Mouse (Mus musculus): ENCODE measurements at regions not wholly inside any gene's neighbourhood (a gene's known extent, or its start where the extent isn't known, plus 50 kb on each side); places are given as distances from the start of the nearest gene placed in this dataset.

DNA sequence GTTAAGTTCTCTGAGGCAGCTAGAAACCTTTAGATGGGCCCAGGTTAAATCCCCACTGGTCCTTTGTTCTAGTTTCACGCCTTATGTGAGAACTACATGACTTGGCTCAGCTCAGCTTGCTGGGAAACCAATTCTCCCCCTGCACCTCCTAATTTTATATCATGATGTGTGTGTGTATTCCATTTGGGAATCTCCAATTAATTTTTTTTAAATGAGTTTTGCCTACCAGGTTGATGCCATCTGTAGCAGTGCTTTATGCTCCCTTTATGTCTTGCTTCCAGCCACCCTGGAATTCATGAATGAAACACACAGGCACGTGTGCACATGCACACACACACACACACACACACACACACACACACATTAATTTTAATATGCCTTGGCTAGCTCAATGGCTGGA, 180.0 kb upstream of the Gli3 start:
- DNase-seq (ENCODE audit: low read depth, low spot score): no peak

DNA sequence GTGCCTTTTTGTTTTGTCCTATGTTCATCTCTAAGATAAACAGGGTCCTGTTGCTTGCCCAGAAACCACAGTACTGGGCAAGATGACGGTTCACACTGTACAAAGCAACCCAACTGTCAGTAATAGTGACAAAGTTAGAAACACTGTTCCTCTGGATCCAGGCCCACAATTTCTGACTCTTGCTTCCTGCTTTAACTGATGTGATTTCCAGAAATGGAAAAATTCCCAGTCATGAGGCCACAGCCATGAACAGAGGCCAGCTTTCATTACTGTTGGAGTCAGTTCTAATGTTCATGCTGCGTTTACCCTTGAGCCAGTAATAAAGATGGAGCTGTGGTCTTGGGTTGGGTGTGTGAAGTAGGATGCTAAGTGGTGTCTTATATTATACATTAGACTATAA, 164.6 kb upstream of the Gli3 start:
- DNase-seq (ENCODE audit: low read depth, low spot score): no peak

DNA sequence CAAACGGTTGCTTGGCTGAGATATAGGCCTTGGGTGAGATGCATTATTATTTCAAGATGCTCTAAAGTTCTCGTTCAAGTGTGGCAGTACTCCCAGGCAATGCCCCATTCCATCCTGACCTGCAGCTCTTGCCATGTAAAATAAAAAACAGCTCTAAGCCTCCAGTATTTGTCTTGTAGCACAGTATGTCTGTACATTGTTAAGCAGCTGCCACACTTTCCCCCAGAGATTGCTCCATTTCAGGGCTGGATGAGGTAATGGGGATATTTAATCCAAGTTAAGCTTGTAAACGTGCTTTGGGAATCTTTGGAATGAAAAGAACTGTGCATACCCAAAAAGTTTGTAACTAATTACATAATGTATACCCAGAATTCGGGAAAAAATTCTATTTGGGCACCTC, 137.6 kb upstream of the Gli3 start:
- no peak for DNase-seq (ENCODE audit: low read depth, low spot score)

DNA sequence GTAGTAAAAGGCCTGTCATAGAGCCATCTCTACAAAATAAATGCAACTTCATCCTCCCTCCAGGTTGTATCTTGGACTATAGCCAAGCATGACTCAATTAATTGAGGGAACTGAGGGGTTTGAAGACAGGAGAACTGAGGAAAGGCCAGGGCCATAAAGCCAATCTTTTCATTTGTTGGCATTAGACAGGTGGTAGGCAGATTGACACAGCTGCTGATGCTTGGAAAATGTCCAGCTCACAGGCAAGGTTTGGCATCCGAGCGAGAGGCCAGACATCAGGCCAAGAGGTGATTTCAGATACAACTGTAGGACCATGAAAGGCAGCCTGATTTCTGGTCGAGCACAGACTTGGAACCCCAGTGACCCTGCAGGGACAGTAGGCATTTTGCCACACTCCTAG, 136.9 kb upstream of the Gli3 start:
- DNase-seq (ENCODE audit: low read depth, low spot score): no peak

DNA sequence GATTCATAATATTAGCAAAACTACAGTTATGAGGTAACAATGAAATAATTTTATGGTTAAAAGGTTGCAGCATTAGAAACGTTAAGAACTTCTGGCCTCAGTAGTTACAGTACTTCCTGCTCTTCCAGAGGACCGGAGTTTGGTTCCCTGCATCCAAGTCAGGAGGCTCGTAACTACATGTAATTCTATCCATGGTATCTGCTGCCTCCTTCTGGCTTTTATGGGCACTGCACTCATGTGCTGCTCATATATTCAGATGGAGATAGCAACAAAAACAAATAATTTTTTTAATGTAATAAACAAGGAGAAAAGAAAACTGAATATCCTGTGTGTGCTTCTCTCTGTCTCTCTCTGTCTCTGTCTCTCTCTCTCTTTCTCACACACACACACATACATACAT, 133.5 kb upstream of the Gli3 start:
- DNase-seq (ENCODE audit: low read depth, low spot score): peak; percentile 1

DNA sequence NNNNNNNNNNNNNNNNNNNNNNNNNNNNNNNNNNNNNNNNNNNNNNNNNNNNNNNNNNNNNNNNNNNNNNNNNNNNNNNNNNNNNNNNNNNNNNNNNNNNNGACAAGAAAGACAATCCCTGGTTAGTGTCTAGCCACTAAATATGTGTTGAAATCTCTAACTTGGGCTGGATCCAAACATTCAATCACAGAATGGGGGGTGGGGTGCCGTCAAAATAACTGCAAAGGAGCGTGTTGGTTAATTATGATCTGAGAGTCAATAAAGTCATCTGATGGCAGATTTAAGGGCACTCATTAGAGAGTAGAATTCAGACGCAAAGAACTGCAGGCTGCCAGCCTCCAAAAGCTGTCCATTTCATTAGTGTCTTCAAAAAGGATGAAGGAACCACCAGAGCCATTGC, 119.6 kb upstream of the Gli3 start:
- no peak for DNase-seq (ENCODE audit: low read depth, low spot score)

DNA sequence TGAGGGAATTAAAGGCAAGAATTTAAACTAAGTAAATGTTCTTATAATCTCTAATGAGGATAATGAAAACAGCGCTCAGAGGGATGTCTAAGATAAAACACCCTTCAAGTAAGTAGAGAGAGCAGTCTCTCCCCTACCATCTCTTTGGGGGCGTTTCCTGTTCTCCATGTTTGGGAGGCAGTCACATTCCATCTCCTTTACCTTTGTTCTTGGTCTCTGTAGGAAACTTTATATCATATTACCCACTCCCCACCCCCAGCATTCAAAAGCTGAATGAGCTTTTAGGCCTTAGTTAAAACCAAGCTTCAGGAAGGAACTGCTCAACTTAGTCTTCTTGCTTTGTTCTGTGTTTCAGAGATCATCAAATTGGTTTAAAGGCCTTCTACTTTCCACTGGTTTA, 116.2 kb upstream of the Gli3 start:
- DNase-seq (ENCODE audit: low read depth, low spot score): no peak

DNA sequence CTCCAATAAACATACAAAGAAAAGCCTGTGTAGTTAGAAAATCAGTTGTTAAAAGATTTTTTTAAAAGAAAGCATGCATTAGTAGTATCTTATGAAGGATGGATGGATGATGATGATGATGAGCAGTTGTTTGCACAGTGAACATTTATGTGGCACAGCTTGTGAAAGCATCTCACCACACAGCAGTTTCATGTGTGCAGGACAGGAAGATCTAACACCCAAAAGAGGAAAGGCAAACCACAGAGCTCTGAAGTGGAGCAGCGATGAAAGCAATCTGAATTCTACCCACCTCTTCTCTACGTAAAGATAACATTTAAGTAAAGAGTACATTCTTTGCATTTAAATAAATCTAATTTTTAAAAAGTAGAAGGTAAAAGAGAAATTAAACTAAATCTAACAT, 96.6 kb upstream of the Gli3 start:
- DNase-seq (ENCODE audit: low read depth, low spot score): no peak

DNA sequence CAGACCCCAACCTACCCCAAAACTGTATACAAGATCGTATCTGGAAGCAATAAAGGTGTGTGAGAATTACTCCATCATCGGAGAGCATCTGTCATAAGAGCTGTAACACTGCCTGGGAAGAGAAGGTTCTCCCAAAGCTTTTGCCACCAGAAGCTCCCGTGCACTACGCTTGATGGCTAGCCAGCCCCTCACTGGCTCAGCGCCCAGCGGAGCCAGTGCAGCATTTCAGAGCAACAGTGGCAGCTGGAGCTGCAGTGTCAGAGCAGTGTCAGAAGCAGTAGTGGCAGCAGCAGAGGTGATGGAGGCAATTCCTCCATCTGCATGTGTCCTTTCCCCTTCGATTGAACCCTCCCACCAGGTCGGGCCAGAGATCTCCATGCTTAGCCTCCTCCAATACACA, 83.0 kb upstream of the Gli3 start:
- no peak for DNase-seq (ENCODE audit: low read depth, low spot score)

DNA sequence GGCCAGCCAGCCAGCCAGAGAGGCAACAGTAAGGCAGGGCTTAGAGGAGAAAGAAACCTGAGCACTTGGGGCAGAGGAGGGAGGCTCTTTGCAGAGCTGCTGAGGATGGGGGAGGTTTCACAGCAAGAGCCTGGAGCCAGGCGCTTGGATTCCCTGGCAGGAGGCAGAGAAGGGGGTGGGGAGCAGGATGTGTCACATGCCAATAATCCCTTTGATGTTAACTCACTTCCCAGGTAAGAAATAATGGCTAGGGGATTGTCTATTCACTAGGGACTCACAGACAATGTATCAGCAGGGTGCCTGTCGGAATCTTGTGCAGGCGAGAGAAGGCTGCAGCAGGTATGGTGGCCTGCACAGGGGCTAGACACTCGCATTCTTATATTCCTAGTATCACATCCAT, 67.8 kb upstream of the Gli3 start:
- DNase-seq (ENCODE audit: low read depth, low spot score): no peak

DNA sequence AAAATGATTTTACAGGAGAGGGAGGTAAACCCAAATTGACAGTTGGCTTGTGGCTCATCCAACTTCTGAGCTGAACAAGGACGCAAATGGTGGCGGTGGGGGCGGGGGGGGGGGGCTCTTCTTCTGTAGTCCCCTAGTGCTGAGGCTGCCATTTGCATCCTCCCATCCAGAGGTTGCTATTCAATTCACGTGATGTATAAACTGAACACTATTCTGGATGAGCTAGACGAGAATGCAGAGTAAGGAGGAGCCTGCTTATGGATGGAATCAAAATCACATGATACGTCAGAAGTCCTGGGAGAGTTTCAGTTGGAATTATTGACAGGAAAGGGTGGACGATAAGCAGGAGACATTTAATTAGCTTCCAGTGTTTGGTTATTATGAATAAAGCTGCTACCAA, 67.3 kb upstream of the Gli3 start:
- DNase-seq (ENCODE audit: low read depth, low spot score): no peak

DNA sequence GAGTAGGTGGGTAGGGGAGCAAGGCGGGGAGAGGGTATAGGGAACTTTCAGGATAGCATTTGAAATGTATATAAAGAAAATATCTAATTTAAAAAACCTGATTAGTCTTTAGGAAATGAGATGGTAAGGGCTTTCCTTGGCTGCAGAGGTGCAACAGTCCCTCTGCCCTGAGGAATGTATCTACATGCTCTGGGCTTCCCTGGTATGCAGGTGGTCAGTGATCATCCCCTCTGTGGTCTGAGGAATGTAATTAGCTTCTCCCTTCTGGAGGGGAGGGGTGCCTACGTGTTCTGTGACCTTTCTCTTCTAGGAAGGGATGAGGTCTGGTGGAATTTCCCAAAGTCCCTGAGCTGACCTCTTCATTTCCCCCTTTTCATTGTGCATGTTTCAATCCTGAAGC, 64.4 kb upstream of the Gli3 start:
- DNase-seq (ENCODE audit: low read depth, low spot score): no peak
